Mouse (Mus musculus) spleen, adult 2 months (tissue): ENCODE measurements at regions not wholly inside any gene's neighbourhood (a gene's known extent, or its start where the extent isn't known, plus 50 kb on each side); places are given as distances from the start of the nearest gene placed in this dataset.

Experiments
- CTCF ChIP-seq: fragments of 200-500 bp; IDR thresholded peaks from 2 replicates; pipeline ENCODE4 v1.5.1; 2011; ENCODE audit warnings: mild to moderate bottlenecking, inconsistent platforms; ENCODE audit not compliant: insufficient read depth, insufficient read length, insufficient replicate concordance; ENCODE audit errors: extremely low read depth
- POLR2A ChIP-seq: fragments of 200-500 bp; IDR thresholded peaks from 2 replicates; pipeline ENCODE4 v1.6.1; 2011; ENCODE audit warnings: low read depth, low read length, inconsistent platforms

DNA sequence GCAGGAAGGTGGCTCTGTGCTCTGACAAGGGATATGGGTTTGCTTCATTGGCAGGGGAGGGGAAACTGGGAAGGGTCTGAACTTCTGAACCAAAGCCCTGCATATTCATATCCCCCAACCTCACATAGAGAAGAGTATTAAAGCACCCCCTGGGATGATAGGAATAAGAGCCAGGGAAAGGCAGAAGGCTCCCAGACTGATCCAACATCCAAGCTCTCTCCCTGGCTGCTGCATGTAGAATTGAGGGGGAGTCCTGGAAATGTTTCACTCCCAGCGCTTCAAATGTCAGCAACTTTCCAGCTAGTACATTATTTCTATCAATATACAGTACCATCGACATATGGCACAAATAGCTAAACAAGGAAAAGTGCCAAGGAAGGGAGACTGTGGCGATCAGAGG is 51.1 kb upstream of the Prickle1 start:
- TF ChIP-seq POLR2A: no peak
- TF ChIP-seq CTCF: no peak
